Mouse (Mus musculus): ENCODE results near the gene Fcgr2b.
"Not testable (repeated sequence)": the region's sequence is repeated elsewhere in the genome, so short reads cannot be mapped to it uniquely, and the experiment has no call there.

The Fcgr2b gene

DNA sequence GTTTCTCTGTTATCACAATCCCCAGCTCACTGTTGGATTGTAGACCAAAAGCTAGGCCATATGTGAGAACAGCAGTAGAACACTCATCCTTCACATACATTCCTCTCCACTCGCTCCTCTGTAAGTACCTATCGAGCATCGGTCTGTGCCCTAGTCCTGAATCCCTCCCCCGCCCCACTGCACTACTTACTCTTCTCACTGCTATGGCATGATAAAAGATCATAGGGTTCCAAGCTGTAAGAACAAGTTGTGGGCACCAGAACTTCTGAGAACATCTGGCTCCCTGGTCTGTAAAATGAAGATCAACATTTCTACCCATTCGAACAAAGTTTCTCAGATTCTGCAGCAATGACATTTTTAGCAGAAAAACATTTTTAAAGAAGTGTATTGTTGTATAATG lies at the start of gene Fcgr2b:
Gene Fcgr2b (minus strand): TSS at position 101 of the 400 bp plus-strand sequence.
- DNase-seq (ENCODE audit: low spot score in 2 of 2), result no peak

GRCm38 (mm10) chr1:171019311-171019950 lies 43.1 kb upstream of the Fcgr2b start:
- peak in 1 of 2 experiments; percentile 9 for DNase-seq (ENCODE audit: low spot score in 2 of 2)

DNA sequence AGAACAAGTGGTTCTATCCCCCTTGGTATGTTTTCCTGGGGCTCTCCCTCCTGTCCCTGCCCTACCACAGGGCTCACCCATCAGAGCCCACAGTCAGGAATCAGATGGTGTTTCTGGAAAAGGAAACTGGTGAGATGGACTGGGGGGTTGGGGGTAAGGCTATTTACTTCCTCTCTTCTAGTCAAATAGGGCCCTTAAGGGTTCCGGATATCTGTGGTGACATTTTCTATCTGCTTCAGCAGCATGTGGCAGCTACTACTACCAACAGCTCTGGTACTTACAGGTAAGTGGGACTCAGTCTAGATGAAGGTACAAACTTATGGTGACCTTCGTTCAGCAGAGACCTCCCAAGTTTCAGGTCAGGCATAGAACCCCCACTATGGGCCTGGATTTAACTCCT lies 42.4 kb upstream of the Fcgr2b start, which contains the start of gene Fcgr4:
Gene Fcgr4 (plus strand): TSS at position 184 of the 400 bp plus-strand sequence.
- no peak for DNase-seq (ENCODE audit: low spot score in 2 of 2)

DNA sequence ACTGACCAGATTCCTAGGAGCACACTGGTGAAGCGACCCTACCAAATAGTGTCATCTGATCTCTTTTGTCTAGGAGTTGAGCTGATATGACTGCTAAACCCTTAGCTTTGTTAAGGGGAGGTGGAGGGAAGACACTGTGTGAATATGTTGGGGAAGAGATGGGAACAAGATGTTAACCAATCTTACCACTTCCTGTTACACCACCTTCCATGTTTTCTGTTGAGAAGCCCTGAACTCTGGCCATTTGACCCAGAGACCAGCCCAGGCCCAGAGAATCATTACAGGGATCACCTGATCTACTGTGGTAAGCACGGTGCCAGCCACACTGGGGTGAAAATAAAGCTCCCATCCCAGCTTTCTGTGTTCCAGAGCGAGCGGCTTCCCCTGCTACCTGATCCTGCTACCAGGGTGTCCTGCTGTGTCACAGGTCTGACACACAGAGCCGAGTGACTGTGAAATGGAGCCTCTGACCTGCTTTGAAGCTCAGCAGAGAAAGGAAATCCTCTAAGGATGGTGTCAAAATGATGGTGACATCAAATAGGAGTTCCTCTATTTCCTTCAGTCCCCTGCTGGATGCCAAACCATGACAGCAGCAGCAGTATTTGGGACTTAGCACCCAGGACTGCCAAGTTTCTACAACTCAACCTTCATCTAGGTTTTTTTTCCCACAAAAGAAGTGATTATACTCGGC lies 41.3 kb upstream of the Fcgr2b start:
- no peak for DNase-seq (ENCODE audit: low spot score in 2 of 2)

DNA sequence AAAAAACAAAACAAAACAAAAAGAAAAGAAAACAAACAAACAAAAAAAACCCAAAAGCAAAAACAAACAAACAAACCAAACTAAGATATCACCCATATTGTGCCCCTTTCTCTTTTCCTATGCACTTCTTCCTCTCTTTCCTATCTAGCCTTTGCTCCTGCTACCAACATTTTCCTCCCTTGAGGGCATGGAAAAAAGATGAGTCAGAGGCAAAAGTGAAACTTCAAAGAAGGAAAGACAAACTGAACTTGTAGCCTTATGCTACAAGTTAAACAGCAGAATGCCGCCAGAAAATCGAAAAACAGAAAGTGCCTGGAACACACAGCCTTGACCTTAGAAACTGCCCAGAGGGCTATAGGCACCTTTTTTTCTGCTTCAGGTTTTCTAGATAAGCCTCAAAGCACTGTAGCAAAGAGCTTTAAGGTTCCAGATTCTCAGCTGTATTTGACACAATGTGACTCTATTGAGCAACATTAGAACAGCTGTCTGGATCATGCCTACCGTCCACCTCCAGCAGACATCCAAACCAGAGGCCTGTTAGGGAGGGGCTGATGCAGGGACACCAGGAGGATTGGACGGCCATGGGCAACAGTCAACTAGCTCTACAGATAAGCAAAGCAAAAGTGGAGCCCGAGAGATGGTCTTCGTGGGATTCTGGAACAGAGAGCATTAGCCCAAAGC lies 40.5 kb upstream of the Fcgr2b start:
- no peak for DNase-seq (ENCODE audit: low spot score in 2 of 2)

DNA sequence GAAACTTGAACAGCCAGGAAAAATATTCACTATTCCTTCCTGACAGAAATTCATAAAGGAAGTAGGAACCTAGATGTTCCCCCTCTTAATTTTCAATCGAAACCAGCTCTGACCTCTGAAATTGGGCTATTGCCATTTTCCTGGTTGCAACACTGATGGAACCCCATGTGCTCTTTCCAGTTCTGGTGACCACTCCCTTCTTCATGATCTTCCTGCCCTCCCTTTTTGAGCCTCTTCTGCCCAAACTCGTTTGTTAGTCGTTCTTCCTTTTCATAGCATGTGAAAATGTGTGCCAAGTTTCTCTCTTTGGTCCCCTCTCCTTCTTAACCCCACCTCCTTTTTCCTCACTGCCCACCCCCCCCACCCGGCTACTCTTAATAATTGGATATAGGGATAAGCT lies 35.4 kb upstream of the Fcgr2b start:
- no peak for DNase-seq (ENCODE audit: low spot score in 2 of 2)

GRCm38 (mm10) chr1:171006905-171007304 lies 30.6 kb upstream of the Fcgr2b start:
- no peak for DNase-seq (ENCODE audit: low spot score in 2 of 2)

- no peak for DNase-seq (ENCODE audit: low spot score in 2 of 2)
Observed at GRCm38 (mm10) chr1:171006335-171006734, 30.0 kb upstream of the Fcgr2b start.

GRCm38 (mm10) chr1:171005586-171005985 lies 29.2 kb upstream of the Fcgr2b start:
- DNase-seq (ENCODE audit: low spot score in 2 of 2), result no peak

- DNase-seq (ENCODE audit: low spot score in 2 of 2), result no peak
Observed at GRCm38 (mm10) chr1:171005081-171005480, 28.7 kb upstream of the Fcgr2b start.

GRCm38 (mm10) chr1:170999811-171000210 lies 23.5 kb upstream of the Fcgr2b start:
- no peak for DNase-seq (ENCODE audit: low spot score in 2 of 2)

DNA sequence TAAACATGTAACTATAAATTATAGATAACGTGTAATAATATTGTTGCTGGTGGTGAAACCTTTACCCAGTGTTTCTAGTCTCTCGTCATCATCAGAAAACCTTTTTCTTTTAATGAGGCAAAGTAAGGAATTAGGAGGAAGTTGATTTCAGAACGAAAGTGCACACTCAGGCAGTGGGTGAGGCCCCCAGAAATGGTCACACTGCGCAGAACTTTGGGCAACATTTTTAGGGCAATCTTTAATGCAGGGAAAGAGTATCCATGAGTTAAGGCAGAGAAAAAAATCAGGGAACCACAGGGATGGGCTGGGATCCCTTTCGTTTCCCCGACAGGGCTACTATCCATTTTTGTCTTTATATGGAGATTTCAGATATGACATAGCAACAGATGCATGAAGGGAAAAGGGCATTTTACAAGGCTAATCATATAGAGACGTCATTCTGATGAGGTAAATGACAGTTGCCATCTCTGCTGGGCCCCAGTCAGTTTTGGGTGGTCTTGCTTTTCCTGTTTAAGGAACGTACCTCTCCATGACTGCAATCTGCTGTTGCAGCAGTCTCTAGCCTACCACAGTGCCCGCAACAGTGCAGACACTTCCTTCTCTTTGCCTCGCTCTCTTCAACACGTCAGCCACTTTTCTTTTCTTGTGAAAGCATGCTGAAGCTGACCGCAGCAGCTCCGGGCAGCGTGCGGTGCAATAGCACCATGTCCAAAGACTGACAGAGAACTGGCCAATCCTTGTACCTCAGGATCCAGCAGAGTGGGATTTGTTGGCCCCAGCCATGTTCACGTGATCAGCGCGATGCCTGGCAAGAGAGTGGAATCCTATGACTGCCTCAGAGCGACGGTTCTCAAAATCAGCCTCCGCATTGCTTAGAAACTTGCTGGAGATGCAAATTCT lies 21.7 kb upstream of the Fcgr2b start:
- DNase-seq (ENCODE audit: low spot score in 2 of 2), result peak; percentile 8 to 62

DNA sequence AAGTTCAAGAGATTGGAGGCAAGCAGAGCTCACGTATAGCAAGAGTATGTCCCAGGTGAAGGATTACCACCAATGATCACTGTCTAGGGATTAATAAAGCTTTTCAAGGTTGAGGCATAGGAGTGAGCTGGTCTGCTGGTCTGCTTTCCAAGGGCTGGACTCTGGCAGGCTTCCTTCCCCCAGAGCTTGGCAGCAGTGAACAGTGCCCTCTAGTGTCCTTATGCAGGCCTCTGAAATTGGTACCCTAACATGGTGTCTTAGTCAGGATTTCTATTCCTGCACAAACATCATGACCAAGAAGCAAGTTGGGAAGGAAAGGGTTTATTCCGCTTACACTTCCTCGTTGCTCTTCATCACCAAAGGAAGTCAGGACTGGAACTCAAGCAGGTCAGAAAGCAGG lies 20.4 kb upstream of the Fcgr2b start:
- DNase-seq (ENCODE audit: low spot score in 2 of 2), result peak; percentile 42 to 49

GRCm38 (mm10) chr1:170996034-170996433 lies 19.7 kb upstream of the Fcgr2b start:
- DNase-seq (ENCODE audit: low spot score in 2 of 2), result no peak

DNA sequence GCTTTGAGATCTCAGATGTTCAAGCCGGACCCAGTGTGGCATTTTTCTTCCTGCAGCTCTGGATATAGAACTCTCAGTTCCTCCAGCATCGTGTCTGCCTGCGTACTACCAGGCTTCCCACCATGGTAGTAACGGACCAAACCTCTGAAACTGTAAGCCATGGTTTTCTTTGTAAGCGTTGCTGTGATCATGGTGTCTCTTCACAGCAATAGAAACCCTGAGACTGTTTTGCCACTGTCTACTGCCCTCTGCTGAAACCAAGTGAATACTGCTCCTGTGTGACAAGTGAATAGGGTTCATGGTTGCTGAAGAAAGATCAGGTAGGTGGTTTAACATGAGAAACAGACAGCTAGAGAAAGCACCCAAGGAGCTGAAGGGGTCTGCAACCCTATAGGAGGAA lies 16.2 kb upstream of the Fcgr2b start:
- peak; percentile 15 to 22 for DNase-seq (ENCODE audit: low spot score in 2 of 2)

GRCm38 (mm10) chr1:170989656-170990055 lies 13.3 kb upstream of the Fcgr2b start:
- DNase-seq (ENCODE audit: low spot score in 2 of 2), result no peak

GRCm38 (mm10) chr1:170985861-170986260 lies 9.5 kb upstream of the Fcgr2b start:
- no peak for DNase-seq (ENCODE audit: low spot score in 2 of 2)

DNA sequence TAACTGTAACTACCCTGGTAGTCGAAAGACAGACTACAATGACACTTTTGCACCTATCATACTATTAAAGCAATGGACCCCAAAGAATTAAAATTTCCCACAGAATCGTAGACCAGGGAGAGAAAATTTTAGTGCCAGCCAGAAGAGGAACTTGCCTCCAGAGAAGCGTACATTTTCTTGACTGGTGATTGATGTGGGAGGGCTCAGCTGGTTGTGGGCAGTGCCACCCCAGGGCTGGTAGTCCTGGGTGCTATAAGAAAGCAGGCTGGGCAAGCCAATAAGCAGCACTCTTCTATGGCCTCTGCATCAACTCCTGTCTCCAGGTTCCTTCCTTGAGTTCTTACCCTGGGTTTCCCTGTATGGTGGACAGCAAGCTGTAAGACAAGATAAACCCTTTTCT lies 8.7 kb upstream of the Fcgr2b start:
- DNase-seq (ENCODE audit: low spot score in 2 of 2), result no peak

DNA sequence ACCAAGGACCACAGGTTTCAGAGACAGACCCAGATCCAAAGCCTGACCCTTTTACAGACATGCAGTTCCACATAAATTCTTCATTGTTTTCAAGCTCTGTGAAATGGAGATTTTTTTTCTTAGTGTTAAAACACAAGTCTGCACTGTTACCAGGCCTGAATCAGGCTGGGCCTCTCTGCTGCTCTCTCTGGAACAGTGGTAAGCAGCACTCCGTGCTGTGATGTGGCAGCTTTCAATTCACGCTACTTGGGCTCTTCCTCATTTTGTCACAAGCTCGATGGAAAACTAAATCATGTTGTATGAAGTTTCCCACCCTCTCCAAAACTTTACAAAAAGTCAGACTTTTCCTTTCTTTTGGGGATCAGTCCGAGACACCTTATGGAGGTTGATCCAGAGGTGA lies 6.7 kb upstream of the Fcgr2b start:
- no peak for DNase-seq (ENCODE audit: low spot score in 2 of 2)

DNA sequence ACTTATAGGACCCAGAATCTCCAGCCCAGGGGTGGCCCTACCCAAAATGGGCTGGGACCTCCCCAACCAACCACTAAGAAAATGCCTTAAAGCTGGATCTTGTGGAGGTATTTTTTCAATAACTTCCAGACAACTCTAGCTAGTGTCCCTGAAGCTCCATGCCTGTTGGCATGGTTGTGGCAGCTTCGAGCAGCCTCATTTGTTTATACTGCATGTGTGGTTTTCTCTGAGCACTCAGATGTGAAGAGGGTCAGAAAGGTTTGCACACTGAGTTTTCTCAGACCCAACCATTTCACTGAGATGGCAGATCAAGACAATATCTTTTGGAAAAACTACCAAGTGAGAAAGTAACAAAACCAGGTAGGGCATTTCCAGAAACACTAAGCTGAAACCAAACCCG lies 6.0 kb upstream of the Fcgr2b start:
- no peak for DNase-seq (ENCODE audit: low spot score in 2 of 2)

DNA sequence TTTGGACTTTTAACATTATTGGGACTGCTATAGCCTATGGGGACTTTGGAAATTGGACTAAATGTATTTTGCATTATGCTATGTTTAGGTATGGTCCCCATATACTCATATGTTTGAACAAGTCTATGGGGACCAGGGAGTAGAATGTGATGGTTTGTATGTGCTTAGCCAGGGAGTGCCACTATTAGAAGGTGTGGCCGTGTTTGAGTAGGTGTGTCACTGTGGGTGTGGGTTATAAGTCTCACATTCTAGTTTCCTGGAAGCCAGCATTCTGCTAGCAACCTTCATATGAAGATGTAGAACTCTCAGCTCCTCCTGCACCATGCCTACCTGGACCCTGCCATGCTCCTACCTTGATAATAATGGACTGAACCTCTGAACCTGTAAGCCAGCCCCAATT lies 5.3 kb upstream of the Fcgr2b start:
- not testable (repeated sequence) for DNase-seq (ENCODE audit: low spot score in 2 of 2)

GRCm38 (mm10) chr1:170978601-170979000 lies 2.3 kb upstream of the Fcgr2b start:
- DNase-seq (ENCODE audit: low spot score in 2 of 2), result no peak
